Mouse (Mus musculus): ENCODE measurements around the gene Ncoa7.

- TF ChIP-seq CTCF (IDR thresholded peaks at IDR 0.05; ENCODE audit: low read depth, low read length): no peak
- no peak for TF ChIP-seq POLR2A (IDR thresholded peaks at IDR 0.05; ENCODE audit: insufficient read depth, low read length)
Measured at GRCm38 (mm10) chr10:30802681-30803586, at the start of gene Ncoa7.
